Mouse (Mus musculus) kidney, embryonic 15.5 days (tissue): ENCODE measurements around the gene Tmem234. TPM values are rescaled to one million over a fixed set of nuclear protein-coding genes. Genes with fewer than 3 reads are reported as not detected.
"Not testable (repeated sequence)": the region's sequence is repeated elsewhere in the genome, so short reads cannot be mapped to it uniquely, and the experiment has no call there.

Experiments used
- ATAC-seq: fragments of 200-750 bp; cut with Nextera tagmentation; replicated peaks from 2 replicates; pipeline ENCODE4 v1.8.0; 2017; ENCODE audit warnings: moderate TSS enrichment; ENCODE audit not compliant: low FRiP score
- H3K27ac ChIP-seq: fragments of 300-500 bp; sonication (generic); 2 replicates; pipeline ENCODE4 v1.5.1; 2015; ENCODE audit warnings: mild to moderate bottlenecking, inconsistent platforms
- H3K27me3 ChIP-seq: fragments of 300-500 bp; sonication (generic); 2 replicates; pipeline ENCODE4 v1.6.1; 2015; ENCODE audit warnings: inconsistent platforms
- H3K36me3 ChIP-seq: fragments of 300-500 bp; sonication (generic); 2 replicates; pipeline ENCODE4 v1.6.1; 2015; ENCODE audit warnings: inconsistent platforms
- H3K4me1 ChIP-seq: fragments of 300-500 bp; sonication (generic); 2 replicates; pipeline ENCODE4 v1.6.1; 2015; ENCODE audit warnings: inconsistent platforms
- H3K4me2 ChIP-seq: fragments of 300-500 bp; sonication (generic); 2 replicates; pipeline ENCODE4 v1.6.1; 2015; ENCODE audit warnings: moderate library complexity, mild to moderate bottlenecking, inconsistent platforms
- H3K4me3 ChIP-seq: fragments of 300-500 bp; sonication (generic); replicated peaks from 2 replicates; pipeline ENCODE4 v1.5.1; 2015; ENCODE audit warnings: mild to moderate bottlenecking, inconsistent platforms
- H3K9ac ChIP-seq: fragments of 300-500 bp; sonication (generic); 2 replicates; pipeline ENCODE4 v1.6.1; 2015; ENCODE audit warnings: mild to moderate bottlenecking, inconsistent platforms
- H3K9me3 ChIP-seq: fragments of 300-500 bp; sonication (generic); replicated peaks from 2 replicates; pipeline ENCODE4 v1.6.1; 2016; ENCODE audit warnings: inconsistent platforms
- WGBS: fragments of 180-500 bp; shearing (Covaris S2); methylation state at CpG from one replicate; pipeline ENCODE4 v1.1.7; 2015; ENCODE audit warnings: mixed read lengths; 5-methylcytosine and 5-hydroxymethylcytosine counted together
- polyA plus RNA-seq: library from polyadenylated mRNA; unstranded; fragments of >200 nt; fragmentation: Nextera tagmentation; extraction: Ambion mirVana; gene quantifications from 2 replicates; pipeline ENCODE4 v1.2.1, GENCODE M21; 2015

The Tmem234 gene
- 209 and 215 TPM in 2 replicates for polyA plus RNA-seq

- peak; percentile 89 for ATAC-seq
Observed at GRCm38 (mm10) chr4:129600233-129601158, at the start of gene Tmem234, which contains the start of gene Eif3i. Gene Tmem234, plus strand, starts transcription at chr4:129600668. Gene Eif3i, minus strand, starts transcription at chr4:129600648.

GRCm38 (mm10) chr4:129554512-129554911, 46.0 kb upstream of the Tmem234 start:
- not testable (repeated sequence) for H3K9me3 ChIP-seq, H3K4me2 ChIP-seq, H3K27ac ChIP-seq, H3K9ac ChIP-seq, H3K36me3 ChIP-seq, ATAC-seq, H3K27me3 ChIP-seq, H3K4me3 ChIP-seq
- WGBS, result 91% methylated on average over 6 of the region's 6 CpGs
- H3K4me1 ChIP-seq, result peaks cover 33% of the 10 kb centered on the region

More at GRCm38 (mm10) chr4:129600233-129601158, at the start of gene Tmem234, which contains the start of gene Eif3i:
- under 1% methylated on average over 74 of the region's 74 CpGs for WGBS
- Histone ChIP-seq H3K27me3 (no peaks in the 10 kb centered on the region), H3K27ac (peak within 1 kb of the TSS; percentile 84), H3K36me3 (peaks cover 71% of the 10 kb centered on the region), H3K4me2 (peak within 1 kb of the TSS; percentile 84), H3K9me3 (no peaks in the 10 kb centered on the region), H3K4me1 (peaks cover 30% of the 10 kb centered on the region), H3K4me3 (peak within 1 kb of the TSS; percentile 96), H3K9ac (peak within 1 kb of the TSS; percentile 96)

GRCm38 (mm10) chr4:129555421-129555861, 45.0 kb upstream of the Tmem234 start:
- peak overlapping the region; percentile 86 for H3K27ac ChIP-seq
- no peaks in the 10 kb centered on the region for H3K9me3 ChIP-seq
- peak; percentile 52 for ATAC-seq
- H3K4me2 ChIP-seq, result peak overlapping the region; percentile 73
- H3K4me1 ChIP-seq, result peaks cover 30% of the 10 kb centered on the region
- peak overlapping the region; percentile 57 for H3K9ac ChIP-seq
- 2% methylated on average over 16 of the region's 16 CpGs for WGBS
- peak overlapping the region; percentile 59 for H3K4me3 ChIP-seq
- H3K36me3 ChIP-seq, result no peaks in the 10 kb centered on the region
- H3K27me3 ChIP-seq, result no peaks in the 10 kb centered on the region

GRCm38 (mm10) chr4:129555862-129556531, 44.5 kb upstream of the Tmem234 start:
- WGBS, result 0% methylated on average over 24 of the region's 24 CpGs
- Histone ChIP-seq H3K4me2 (peak overlapping the region; percentile 73), H3K27ac (peak overlapping the region; percentile 86), H3K4me1 (peaks cover 30% of the 10 kb centered on the region), H3K9me3 (no peaks in the 10 kb centered on the region), H3K36me3 (no peaks in the 10 kb centered on the region), H3K27me3 (no peaks in the 10 kb centered on the region), H3K9ac (peak overlapping the region; percentile 57), H3K4me3 (peak overlapping the region; percentile 59)
- ATAC-seq, result peak; percentile 66

- H3K9me3 ChIP-seq, result no peaks in the 10 kb centered on the region
- peak overlapping the region; percentile 73 for H3K4me2 ChIP-seq
- H3K9ac ChIP-seq, result peak overlapping the region; percentile 57
- peaks cover 30% of the 10 kb centered on the region for H3K4me1 ChIP-seq
- peak overlapping the region; percentile 59 for H3K4me3 ChIP-seq
- no peaks in the 10 kb centered on the region for H3K36me3 ChIP-seq
- H3K27ac ChIP-seq, result peak overlapping the region; percentile 86
- ATAC-seq, result peak; percentile 75
- H3K27me3 ChIP-seq, result no peaks in the 10 kb centered on the region
- whole genome bisulfite sequencing, result 9% methylated on average over 33 of the region's 33 CpGs
Observed at GRCm38 (mm10) chr4:129556532-129557223, 43.8 kb upstream of the Tmem234 start.

GRCm38 (mm10) chr4:129557256-129557808, 43.1 kb upstream of the Tmem234 start:
- H3K36me3 ChIP-seq, result no peaks in the 10 kb centered on the region
- H3K4me1 ChIP-seq, result peaks cover 30% of the 10 kb centered on the region
- 48% methylated on average over 9 of the region's 9 CpGs for WGBS
- no peaks in the 10 kb centered on the region for H3K27me3 ChIP-seq
- ATAC-seq, result 0 out of 2 replicates have a peak, but pooled peaks have one; percentile 9
- peak overlapping the region; percentile 86 for H3K27ac ChIP-seq
- H3K4me2 ChIP-seq, result peak overlapping the region; percentile 73; the same call in 1 of the 2 replicates
- peak overlapping the region; percentile 57; the same call in 1 of the 2 replicates for H3K9ac ChIP-seq
- H3K4me3 ChIP-seq, result no peak overlapping the region; the same call in 1 of the 2 replicates
- H3K9me3 ChIP-seq, result no peaks in the 10 kb centered on the region

- no peak for ATAC-seq
- no peaks in the 10 kb centered on the region for H3K9me3 ChIP-seq
- H3K9ac ChIP-seq, result no peak overlapping the region
- peaks cover 33% of the 10 kb centered on the region for H3K4me1 ChIP-seq
- H3K4me3 ChIP-seq, result no peak overlapping the region
- no peak overlapping the region for H3K27ac ChIP-seq
- WGBS, result 82% methylated on average over 12 of the region's 12 CpGs
- no peak overlapping the region for H3K4me2 ChIP-seq
- no peaks in the 10 kb centered on the region for H3K36me3 ChIP-seq
- no peaks in the 10 kb centered on the region for H3K27me3 ChIP-seq
Observed at GRCm38 (mm10) chr4:129558321-129558955, 42.0 kb upstream of the Tmem234 start.

- WGBS, result 83% methylated on average over 5 of the region's 5 CpGs
- no peak for ATAC-seq
- Histone ChIP-seq H3K4me3 (no peak overlapping the region), H3K9me3 (no peaks in the 10 kb centered on the region), H3K36me3 (no peaks in the 10 kb centered on the region), H3K4me2 (no peak overlapping the region), H3K9ac (no peak overlapping the region), H3K4me1 (peaks cover 30% of the 10 kb centered on the region), H3K27ac (no peak overlapping the region), H3K27me3 (no peaks in the 10 kb centered on the region)
Observed at GRCm38 (mm10) chr4:129561184-129561583, 39.3 kb upstream of the Tmem234 start.

- no peak overlapping the region for H3K9ac ChIP-seq
- H3K9me3 ChIP-seq, result no peaks in the 10 kb centered on the region
- H3K36me3 ChIP-seq, result no peaks in the 10 kb centered on the region
- H3K27me3 ChIP-seq, result no peaks in the 10 kb centered on the region
- peak overlapping the region; percentile 42; the same call in 1 of the 2 replicates for H3K27ac ChIP-seq
- 11% methylated on average over 8 of the region's 8 CpGs for WGBS
- H3K4me1 ChIP-seq, result peaks cover 11% of the 10 kb centered on the region
- no peak overlapping the region for H3K4me2 ChIP-seq
- peak; percentile 83 for ATAC-seq
- no peak overlapping the region for H3K4me3 ChIP-seq
Observed at GRCm38 (mm10) chr4:129563718-129564117, 36.8 kb upstream of the Tmem234 start.

GRCm38 (mm10) chr4:129565139-129565538, 35.3 kb upstream of the Tmem234 start:
- no peak overlapping the region for H3K4me3 ChIP-seq
- 86% methylated on average over 6 of the region's 6 CpGs for WGBS
- H3K27me3 ChIP-seq, result no peaks in the 10 kb centered on the region
- no peak overlapping the region for H3K27ac ChIP-seq
- H3K4me2 ChIP-seq, result no peak overlapping the region
- H3K36me3 ChIP-seq, result no peaks in the 10 kb centered on the region
- no peak overlapping the region for H3K9ac ChIP-seq
- no peaks in the 10 kb centered on the region for H3K9me3 ChIP-seq
- no peak for ATAC-seq
- H3K4me1 ChIP-seq, result peaks cover 11% of the 10 kb centered on the region

GRCm38 (mm10) chr4:129568366-129568765, 32.1 kb upstream of the Tmem234 start:
- no peak overlapping the region for H3K4me3 ChIP-seq
- H3K9me3 ChIP-seq, result no peaks in the 10 kb centered on the region
- H3K4me2 ChIP-seq, result no peak overlapping the region
- 90% methylated on average over 7 of the region's 7 CpGs for WGBS
- no peaks in the 10 kb centered on the region for H3K36me3 ChIP-seq
- no peak overlapping the region for H3K27ac ChIP-seq
- no peak overlapping the region for H3K9ac ChIP-seq
- no peak for ATAC-seq
- no peaks in the 10 kb centered on the region for H3K27me3 ChIP-seq
- peaks cover 9% of the 10 kb centered on the region for H3K4me1 ChIP-seq
